Mouse (Mus musculus): ENCODE data around the gene Snapc4. TPM values are rescaled to one million over a fixed set of nuclear protein-coding genes. Genes with fewer than 3 reads are reported as not detected.

Snapc4 gene
- total and polyA plus RNA-seq, 3 experiments = 15.3 to 47.1 (median 42.7) TPM

- H3K79me2 ChIP-seq (replicated peaks; ENCODE audit: control insufficient read depth, extremely low read depth, insufficient read depth, poor library complexity, severe bottlenecking) = no peaks in the 10 kb centered on the region
- H3K4me3 ChIP-seq (replicated peaks in 1 of 3; ENCODE audit: low read depth in 2 of 3, low read length in 2 of 3, poor library complexity in 1 of 3) = no peak overlapping the region
- H3K9ac ChIP-seq (ENCODE audit: insufficient read depth, low read depth) = no peak overlapping the region
- peaks cover 21% of the 10 kb centered on the region for H3K27me3 ChIP-seq (replicated peaks)
- no peak overlapping the region for H3K4me2 ChIP-seq (ENCODE audit: insufficient read depth, low read depth, poor library complexity, severe bottlenecking)
- peaks cover 0 to 2% of the 10 kb centered on the region in 2 experiments for H3K36me3 ChIP-seq (replicated peaks in 1 of 2; ENCODE audit: control insufficient read depth in 1 of 2, insufficient read depth in 1 of 2, low read length in 1 of 2)
- no peaks in the 10 kb centered on the region for H3K9me3 ChIP-seq (replicated peaks; ENCODE audit: low read length)
- TF ChIP-seq HCFC1 (IDR thresholded peaks at IDR 0.05; ENCODE audit: low read depth, low read length) (no peak), POLR2A (IDR thresholded peaks at IDR 0.05; ENCODE audit: low read depth, low read length) (no peak), RAD21 (IDR thresholded peaks at IDR 0.05; ENCODE audit: low read depth, low read length) (peak; percentile 75), BHLHE40 (IDR thresholded peaks at IDR 0.05; ENCODE audit: low read depth, low read length) (no peak), ZMIZ1 (IDR thresholded peaks at IDR 0.05; ENCODE audit: low read depth, low read length) (no peak), CTCF (conservative IDR thresholded peaks at IDR 0.05 in 1 of 2, IDR thresholded peaks at IDR 0.05 in 1 of 2; ENCODE audit: low read depth in 2 of 2, low read length in 2 of 2) (peak; percentile 19 to 76; a peak in 2 of 4 replicates), SMC3 (IDR thresholded peaks at IDR 0.05; ENCODE audit: low read depth, low read length) (peak; percentile 63), E2F4 (IDR thresholded peaks at IDR 0.05; ENCODE audit: insufficient replicate concordance, low read depth, low read length) (no peak)
- peaks cover 3 to 34% of the 10 kb centered on the region in 2 experiments for H3K4me1 ChIP-seq (ENCODE audit: control insufficient read depth in 1 of 2, insufficient read depth in 2 of 2)
- DNase-seq (ENCODE audit: extremely low read depth) = peak; percentile 58
- in situ Hi-C loops (cut with MboI; ENCODE audit: low pct_ligation_motif_present, low pct_unique_long_range_greater_than_20kb, low sequenced_read_pairs) (loop anchor here (5.0 kb wide), 1 partner anchor 237 kb away; no protein-coding TSS in a partner anchor), dilution Hi-C loops (cut with MboI; ENCODE audit: extremely low pct_ligation_motif_present, extremely low pct_unique_long_range_greater_than_20kb, low sequenced_read_pairs) (no loop called here)
- H3K27ac ChIP-seq (ENCODE audit: insufficient read depth, low read depth) = no peak overlapping the region
Measured at GRCm38 (mm10) chr2:26324917-26325316, 55.5 kb downstream of the Snapc4 start.

- H3K79me2 ChIP-seq (replicated peaks; ENCODE audit: control insufficient read depth, extremely low read depth, insufficient read depth, poor library complexity, severe bottlenecking) = no peaks in the 10 kb centered on the region
- H3K9me3 ChIP-seq (replicated peaks; ENCODE audit: low read length) = no peaks in the 10 kb centered on the region
- in situ Hi-C loops (cut with MboI; ENCODE audit: low pct_ligation_motif_present, low pct_unique_long_range_greater_than_20kb, low sequenced_read_pairs) = no loop called here
- dilution Hi-C loops (cut with MboI; ENCODE audit: extremely low pct_ligation_motif_present, extremely low pct_unique_long_range_greater_than_20kb, low sequenced_read_pairs) = no loop called here
- H3K36me3 ChIP-seq (replicated peaks in 1 of 2; ENCODE audit: control insufficient read depth in 1 of 2, insufficient read depth in 1 of 2, low read length in 1 of 2) = peaks cover 0 to 2% of the 10 kb centered on the region in 2 experiments
- DNase-seq (ENCODE audit: extremely low read depth) = no peak
- H3K4me1 ChIP-seq (ENCODE audit: control insufficient read depth in 1 of 2, insufficient read depth in 2 of 2) = peaks cover 3 to 27% of the 10 kb centered on the region in 2 experiments
- H3K4me3 ChIP-seq (replicated peaks in 1 of 3; ENCODE audit: low read depth in 2 of 3, low read length in 2 of 3, poor library complexity in 1 of 3) = no peak overlapping the region
- no peak overlapping the region for H3K27ac ChIP-seq (ENCODE audit: insufficient read depth, low read depth)
- TF ChIP-seq E2F4 (IDR thresholded peaks at IDR 0.05; ENCODE audit: insufficient replicate concordance, low read depth, low read length) = no peak
- no peak for TF ChIP-seq TBP (conservative IDR thresholded peaks at IDR 0.05; ENCODE audit: low read depth, low read length)
- TF ChIP-seq JUN (IDR thresholded peaks at IDR 0.05; ENCODE audit: insufficient read depth, low read depth, low read length) = no peak
- TF ChIP-seq RAD21 (IDR thresholded peaks at IDR 0.05; ENCODE audit: low read depth, low read length) = no peak
- no peak for TF ChIP-seq MAZ (IDR thresholded peaks at IDR 0.05; ENCODE audit: low read depth, low read length)
- no peak for TF ChIP-seq CHD1 (IDR thresholded peaks at IDR 0.05; ENCODE audit: low read depth, low read length)
- TF ChIP-seq POLR2AphosphoS2 (IDR thresholded peaks at IDR 0.05; ENCODE audit: low read depth, low read length) = no peak
- H3K9ac ChIP-seq (ENCODE audit: insufficient read depth, low read depth) = no peak overlapping the region
- H3K4me2 ChIP-seq (ENCODE audit: insufficient read depth, low read depth, poor library complexity, severe bottlenecking) = no peak overlapping the region
- peaks cover 29% of the 10 kb centered on the region for H3K27me3 ChIP-seq (replicated peaks)
Measured at GRCm38 (mm10) chr2:26323589-26324325, 56.7 kb downstream of the Snapc4 start.
